Mouse (Mus musculus) C2C12 (cell line): ENCODE measurements around the gene Aicda.

Source experiments
- CEBPB ChIP-seq: IDR thresholded peaks from one replicate; pipeline ENCODE4 v1.6.1; 2011; ENCODE audit warnings: low read depth, mild to moderate bottlenecking, control low read depth, moderate library complexity
- CTCF ChIP-seq: IDR thresholded peaks from one replicate; pipeline ENCODE4 v1.5.1; 2011; ENCODE audit not compliant: control insufficient read depth, insufficient read depth, insufficient read length
- FOSL1 ChIP-seq: IDR thresholded peaks from one replicate; pipeline ENCODE4 v1.8.0; 2011; ENCODE audit warnings: mild to moderate bottlenecking, low read length; ENCODE audit not compliant: poor library complexity, insufficient read depth, severe bottlenecking
- MAX ChIP-seq: IDR thresholded peaks from one replicate; pipeline ENCODE4 v1.6.1; 2011; ENCODE audit warnings: mild to moderate bottlenecking, control low read depth
- MYOG ChIP-seq: IDR thresholded peaks from one replicate; pipeline ENCODE4 v1.6.1; 2011; ENCODE audit not compliant: control insufficient read depth, insufficient read length; ENCODE audit errors: extremely low read depth
- USF1 ChIP-seq: IDR thresholded peaks from one replicate; pipeline ENCODE4 v1.6.1; 2011; ENCODE audit warnings: low read depth, mild to moderate bottlenecking, control low read depth, moderate library complexity

- TF ChIP-seq CTCF, result no peak
- TF ChIP-seq USF1, result no peak
- TF ChIP-seq MAX, result no peak
- no peak for TF ChIP-seq CEBPB
- TF ChIP-seq FOSL1, result no peak
- TF ChIP-seq MYOG, result no peak
Measured at GRCm38 (mm10) chr6:122609377-122609728, 55.8 kb downstream of the Aicda start.
